ENCODE assay signal across 19 mouse cellular contexts in the genomic region with DNA sequence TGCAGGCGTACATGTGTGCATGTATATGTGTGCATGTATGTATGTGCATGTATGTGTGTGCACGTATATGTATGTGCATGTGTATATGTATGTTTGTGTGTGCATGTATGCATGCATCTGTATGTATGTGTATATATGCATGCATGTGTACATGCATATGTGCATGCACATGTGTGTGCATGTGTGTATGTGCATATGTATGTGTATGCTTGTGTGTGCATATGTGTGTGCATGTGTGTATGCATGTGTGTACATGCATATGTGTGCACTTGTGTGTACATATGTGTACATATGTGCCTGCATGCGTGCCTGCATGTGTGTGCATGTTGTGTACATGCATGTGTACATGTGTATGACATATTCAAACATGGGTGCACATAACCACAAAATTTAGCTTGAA.
"Had no signal": no experiment of that assay in that cellular context is flagged by ENCODE, and none has a peak within 500 bp of the region (broad histone marks: within the 10 kb centered on the region; RNA-seq: fewer than 3 reads in every experiment).

No protein-coding gene starts in this region.

- H3K27me3 ChIP-seq: midbrain, embryonic 12.5 days; neural tube, embryonic 13.5 days; neural tube, embryonic 15.5 days had no signal

- H3K4me1 ChIP-seq: midbrain, embryonic 10.5 days; midbrain, embryonic 12.5 days; neural tube, embryonic 13.5 days; neural tube, embryonic 15.5 days had no signal

- H3K27ac ChIP-seq: midbrain, embryonic 10.5 days; midbrain, embryonic 12.5 days; neural tube, embryonic 13.5 days; neural tube, embryonic 15.5 days had no signal

- H3K9ac ChIP-seq: lung, embryonic 14.5 days; midbrain, embryonic 12.5 days; neural tube, embryonic 13.5 days; neural tube, embryonic 15.5 days had no signal

- ATAC-seq: midbrain, embryonic 16.5 days had no signal

- H3K36me3 ChIP-seq: midbrain, embryonic 10.5 days; midbrain, embryonic 12.5 days; neural tube, embryonic 13.5 days; neural tube, embryonic 15.5 days had no signal

- DNase-seq: lung, adult 18-20 months; lung, embryonic 14.5 days; lung, postnatal 10 days; lung, postnatal 4 days; midbrain, embryonic 14.5 days; retina, postnatal 1 day; right cerebral cortex, adult 18-20 months; right cerebral cortex, postnatal 25 days; right cerebral cortex, postnatal 4 days; spleen, adult 18-20 months; thymus, adult 2 months; thymus, postnatal 25 days; thymus, postnatal 4 days had no signal

- H3K9me3 ChIP-seq: midbrain, embryonic 10.5 days; midbrain, embryonic 12.5 days; neural tube, embryonic 13.5 days; neural tube, embryonic 15.5 days had no signal

- H3K4me3 ChIP-seq: midbrain, embryonic 10.5 days; midbrain, embryonic 12.5 days; myocyte; neural tube, embryonic 13.5 days; neural tube, embryonic 15.5 days had no signal
